Mouse (Mus musculus): ENCODE data around the gene Tma7.

DNA sequence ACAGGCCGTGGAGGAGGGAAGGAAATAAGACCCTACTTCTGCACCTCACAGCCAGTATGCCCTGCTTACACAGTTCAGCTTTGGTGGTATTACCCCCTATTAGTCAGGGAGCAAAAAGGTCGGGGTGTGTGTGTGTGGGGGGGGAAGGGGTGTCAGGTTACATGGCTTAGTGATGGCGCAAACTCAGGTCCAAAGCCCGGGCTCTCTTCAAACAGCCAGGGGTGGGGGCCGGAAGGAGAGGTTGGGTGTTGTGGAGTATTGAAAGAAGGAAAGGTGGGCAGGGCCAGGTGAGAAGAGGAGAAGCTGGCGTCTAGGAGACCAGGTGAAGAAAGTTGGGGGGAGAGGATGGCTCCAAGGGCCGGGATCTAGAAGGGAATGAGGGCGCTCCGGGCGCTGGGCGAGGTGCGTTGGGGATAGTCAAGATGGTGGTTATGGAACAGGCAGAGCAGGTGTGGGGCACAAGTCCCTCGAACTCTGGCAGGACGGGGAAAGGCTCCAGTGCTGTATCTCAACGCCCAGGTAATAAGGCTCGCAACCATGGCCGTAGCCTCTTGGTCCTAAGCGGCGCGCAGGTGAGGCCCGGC lies 12.3 kb upstream of the Tma7 start:
- TF ChIP-seq CTCF (conservative IDR thresholded peaks at IDR 0.05 in 1 of 2, IDR thresholded peaks at IDR 0.05 in 1 of 2; ENCODE audit: low read depth in 2 of 2, low read length in 2 of 2) (no peak), NELFE (IDR thresholded peaks at IDR 0.05; ENCODE audit: low read depth, low read length) (no peak), POLR2A (IDR thresholded peaks at IDR 0.05; ENCODE audit: low read depth, low read length) (no peak), EP300 (IDR thresholded peaks at IDR 0.05; ENCODE audit: low read length) (no peak), MAX (IDR thresholded peaks at IDR 0.05; ENCODE audit: low read length) (no peak), ETS1 (conservative IDR thresholded peaks at IDR 0.05; ENCODE audit: low read depth, low read length) (no peak), MAZ (IDR thresholded peaks at IDR 0.05; ENCODE audit: low read depth, low read length) (no peak), SMC3 (IDR thresholded peaks at IDR 0.05; ENCODE audit: low read depth, low read length) (no peak), NRF1 (IDR thresholded peaks at IDR 0.05; ENCODE audit: low read depth, low read length) (no peak), MYC (IDR thresholded peaks at IDR 0.05; ENCODE audit: low read depth, low read length) (no peak), KAT2A (IDR thresholded peaks at IDR 0.05; ENCODE audit: insufficient replicate concordance, low read length) (no peak)

All from CH12.LX (cell line).